8 mouse cellular contexts compared by ENCODE assay signal in the genomic region with DNA sequence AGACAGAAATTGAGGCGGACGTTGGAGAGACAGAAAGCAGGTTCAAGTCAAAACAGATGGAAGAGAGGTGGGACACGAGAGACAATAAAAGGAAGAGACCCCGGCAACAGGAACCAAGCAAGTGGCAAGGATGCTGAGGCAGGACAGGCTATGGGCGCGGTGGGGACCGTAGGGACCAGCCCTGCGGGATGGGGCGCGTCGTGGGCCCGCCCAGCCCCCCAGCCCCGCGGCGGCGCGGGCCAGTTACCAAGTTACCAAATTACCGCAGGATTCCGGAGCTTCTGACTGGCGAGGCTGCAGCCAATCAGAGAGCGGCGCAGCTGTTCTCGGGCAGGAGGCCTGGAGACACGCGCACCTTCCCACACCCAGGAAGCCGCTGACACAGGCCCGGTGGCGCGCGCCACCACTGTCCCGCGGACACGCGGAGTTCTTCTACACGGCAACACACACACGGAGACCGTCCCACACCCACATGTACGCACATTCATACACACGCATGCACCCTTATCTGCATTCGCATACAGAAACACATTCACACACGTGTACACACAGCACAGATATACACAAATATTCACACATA. TPM values are rescaled to one million over a fixed set of nuclear protein-coding genes. Genes with fewer than 3 reads are reported as not detected.
DNase-seq lines count a peak whose midpoint lies in the region; ATAC-seq and TF ChIP-seq lines count a peak whose summit lies in the region.

No protein-coding gene starts in this region.

- TF ChIP-seq CTCF in lung, adult 2 months (IDR thresholded peaks at IDR 0.05; ENCODE audit: insufficient read depth, low read length), result no peak

- H3K27me3 ChIP-seq in forebrain, embryonic 13.5 days, result no peaks in the 10 kb centered on the region
- no peaks in the 10 kb centered on the region for H3K27me3 ChIP-seq in neural tube, embryonic 14.5 days (ENCODE audit: control insufficient read depth, insufficient read depth, low read length)

- peak; percentile 55; the same call in 1 of the 2 replicates for TF ChIP-seq POLR2A in lung, adult 2 months (IDR thresholded peaks at IDR 0.05; ENCODE audit: borderline replicate concordance, extremely low read depth, low read depth, low read length)

- peak; percentile 83 for DNase-seq in ES-CJ7 (ENCODE audit: low read depth, low spot score)
- DNase-seq in heart, postnatal 10 days, result peak; percentile 84 to 89
- peak; percentile 75 to 85 for DNase-seq in kidney, postnatal 4 days
- peak; percentile 82 for DNase-seq in lung, adult 2 months
- peak; percentile 82 to 87 for DNase-seq in thymus, adult 18-20 months

- no peaks in the 10 kb centered on the region for H3K36me3 ChIP-seq in forebrain, embryonic 13.5 days (ENCODE audit: poor library complexity, severe bottlenecking)
- H3K36me3 ChIP-seq in neural tube, embryonic 14.5 days (ENCODE audit: control insufficient read depth, insufficient read depth, low read length), result no peaks in the 10 kb centered on the region

- peaks cover 39% of the 10 kb centered on the region for H3K4me1 ChIP-seq in forebrain, embryonic 13.5 days
- H3K4me1 ChIP-seq in lung, adult 2 months (ENCODE audit: control insufficient read depth, insufficient read depth, low read length), result peaks cover 6% of the 10 kb centered on the region; the same call in 1 of the 2 replicates
- peaks cover 20% of the 10 kb centered on the region for H3K4me1 ChIP-seq in neural tube, embryonic 14.5 days (ENCODE audit: control insufficient read depth, insufficient read depth, low read length)

- peak overlapping the region; percentile 53 for H3K4me3 ChIP-seq in forebrain, embryonic 13.5 days
- H3K4me3 ChIP-seq in lung, adult 2 months (replicated peaks; ENCODE audit: extremely low read depth, low read depth, low read length), result peak overlapping the region; percentile 74
- H3K4me3 ChIP-seq in neural tube, embryonic 14.5 days (ENCODE audit: low read depth, low read length), result peak overlapping the region; percentile 34

- intact Hi-C loops in heart, postnatal 10 days (cut with DNase I), result loop anchor here (1.0 to 5.0 kb wide), 2 partner anchors 17 to 197 kb away; no protein-coding TSS in a partner anchor

- H3K9ac ChIP-seq in forebrain, embryonic 13.5 days, result peak overlapping the region; percentile 50
- peak overlapping the region; percentile 41 for H3K9ac ChIP-seq in neural tube, embryonic 14.5 days (replicated peaks; ENCODE audit: low read depth, low read length)

- WGBS in forebrain, embryonic 13.5 days, result 2% methylated on average over 41 of the region's 41 CpGs
- under 1% methylated on average over 41 of the region's 41 CpGs for WGBS in lung, adult 2 months
- 1% methylated on average over 41 of the region's 41 CpGs for WGBS in neural tube, embryonic 14.5 days

- peak overlapping the region; percentile 96 for H3K4me2 ChIP-seq in forebrain, embryonic 13.5 days
- H3K4me2 ChIP-seq in neural tube, embryonic 14.5 days (ENCODE audit: low read depth, low read length), result peak overlapping the region; percentile 82

- H3K27ac ChIP-seq in forebrain, embryonic 13.5 days, result peak overlapping the region; percentile 63
- H3K27ac ChIP-seq in neural tube, embryonic 14.5 days (ENCODE audit: low read depth, low read length), result peak overlapping the region; percentile 81

- ATAC-seq in cerebellum, adult (ENCODE audit: insufficient number of reproducible peaks, low FRiP score, low TSS enrichment), result peak; percentile 64; the same call in 1 of the 2 replicates
- ATAC-seq in forebrain, embryonic 13.5 days, result peak; percentile 44
- peak; percentile 41 for ATAC-seq in neural tube, embryonic 14.5 days (ENCODE audit: low read depth)

- no peaks in the 10 kb centered on the region for H3K9me3 ChIP-seq in forebrain, embryonic 13.5 days (replicated peaks)
- no peaks in the 10 kb centered on the region for H3K9me3 ChIP-seq in neural tube, embryonic 14.5 days (ENCODE audit: control insufficient read depth, low read length)

RNA-seq across cellular contexts. Expression of a gene that starts 8.8 kb away (rescaled TPM):
- polyA plus RNA-seq in forebrain, embryonic 13.5 days (2015; fragmentation: Nextera tagmentation; extraction: Ambion mirVana), result 25.2 and 32.2 TPM in 2 replicates
- 10 to 100 TPM; 38.2 to 39.1 TPM for total RNA-seq in heart, postnatal 10 days (2021)
- polyA plus RNA-seq in lung, adult 2 months (2012; rRNA removed), result 31.2 and 47.3 TPM in 2 replicates
- 14.8 and 15.8 TPM in 2 replicates for polyA plus RNA-seq in neural tube, embryonic 14.5 days (2014; fragmentation: Nextera tagmentation; extraction: Ambion mirVana)

RNA-seq across cellular contexts. Expression of a gene that starts 12.8 kb away (rescaled TPM):
- polyA plus RNA-seq in forebrain, embryonic 13.5 days (2015; fragmentation: Nextera tagmentation; extraction: Ambion mirVana), result 10.0 and 12.2 TPM in 2 replicates
- total RNA-seq in heart, postnatal 10 days (2021), result 1 to 10 TPM; 9.5 to 9.8 TPM
- 31.8 and 48.2 TPM in 2 replicates for polyA plus RNA-seq in lung, adult 2 months (2012; rRNA removed)
- polyA plus RNA-seq in neural tube, embryonic 14.5 days (2014; fragmentation: Nextera tagmentation; extraction: Ambion mirVana), result 13.7 and 19.7 TPM in 2 replicates

RNA-seq across cellular contexts. Expression of a gene that starts 22.0 kb away (rescaled TPM):
- 14.0 and 15.5 TPM in 2 replicates for polyA plus RNA-seq in forebrain, embryonic 13.5 days (2015; fragmentation: Nextera tagmentation; extraction: Ambion mirVana)
- 10 to 100 TPM; 15.6 to 15.7 TPM for total RNA-seq in heart, postnatal 10 days (2021)
- 54.0 and 76.4 TPM in 2 replicates for polyA plus RNA-seq in lung, adult 2 months (2012; rRNA removed)
- 45.1 and 58.6 TPM in 2 replicates for polyA plus RNA-seq in neural tube, embryonic 14.5 days (2014; fragmentation: Nextera tagmentation; extraction: Ambion mirVana)

RNA-seq across cellular contexts. Expression of a gene that starts 36.1 kb away (rescaled TPM):
- 0.57 and 1.2 TPM in 2 replicates for polyA plus RNA-seq in forebrain, embryonic 13.5 days (2015; fragmentation: Nextera tagmentation; extraction: Ambion mirVana)
- 1 to 10 TPM; 4.6 to 4.8 TPM for total RNA-seq in heart, postnatal 10 days (2021)
- polyA plus RNA-seq in lung, adult 2 months (2012; rRNA removed), result 36.1 and 39.2 TPM in 2 replicates
- 0.83 and 2.6 TPM in 2 replicates for polyA plus RNA-seq in neural tube, embryonic 14.5 days (2014; fragmentation: Nextera tagmentation; extraction: Ambion mirVana)

RNA-seq across cellular contexts. Expression of a gene that starts 51.5 kb away (rescaled TPM):
- 0.06 TPM in 1 of 2 replicates, not detected in the other for polyA plus RNA-seq in forebrain, embryonic 13.5 days (2015; fragmentation: Nextera tagmentation; extraction: Ambion mirVana)
- under 1 TPM; 0.38 to 0.50 TPM for total RNA-seq in heart, postnatal 10 days (2021)
- polyA plus RNA-seq in lung, adult 2 months (2012; rRNA removed), result 2.3 and 3.2 TPM in 2 replicates
- polyA plus RNA-seq in neural tube, embryonic 14.5 days (2014; fragmentation: Nextera tagmentation; extraction: Ambion mirVana), result 0.05 and 0.10 TPM in 2 replicates

Comparison
In these comparisons a context has a peak if more than half of its experiments do, and no peak if none do; other contexts are left out.
1. Peak in every context shown above with its lines: DNase-seq, ATAC-seq, H3K4me3 ChIP-seq and H3K27ac ChIP-seq.